Mouse (Mus musculus) C2C12 (cell line): Measurements from ENCODE around the gene Gata1.
"Not testable (repeated sequence)": the region's sequence is repeated elsewhere in the genome, so short reads cannot be mapped to it uniquely, and the experiment has no call there.

Experiments
- CEBPB ChIP-seq: IDR thresholded peaks from one replicate; pipeline ENCODE4 v1.6.1; 2011; ENCODE audit warnings: low read depth, mild to moderate bottlenecking, control low read depth, moderate library complexity
- CTCF ChIP-seq: IDR thresholded peaks from one replicate; pipeline ENCODE4 v1.5.1; 2011; ENCODE audit not compliant: control insufficient read depth, insufficient read depth, insufficient read length
- MAX ChIP-seq: IDR thresholded peaks from one replicate; pipeline ENCODE4 v1.6.1; 2011; ENCODE audit warnings: mild to moderate bottlenecking, control low read depth
- MYOD1 ChIP-seq: IDR thresholded peaks from one replicate; pipeline ENCODE4 v1.6.1; 2011; ENCODE audit warnings: low read depth; ENCODE audit not compliant: control insufficient read depth, insufficient read length
- MYOG ChIP-seq: IDR thresholded peaks from one replicate; pipeline ENCODE4 v1.6.1; 2011; ENCODE audit not compliant: control insufficient read depth, insufficient read length; ENCODE audit errors: extremely low read depth
- USF1 ChIP-seq: IDR thresholded peaks from one replicate; pipeline ENCODE4 v1.6.1; 2011; ENCODE audit warnings: low read depth, mild to moderate bottlenecking, control low read depth, moderate library complexity

DNA sequence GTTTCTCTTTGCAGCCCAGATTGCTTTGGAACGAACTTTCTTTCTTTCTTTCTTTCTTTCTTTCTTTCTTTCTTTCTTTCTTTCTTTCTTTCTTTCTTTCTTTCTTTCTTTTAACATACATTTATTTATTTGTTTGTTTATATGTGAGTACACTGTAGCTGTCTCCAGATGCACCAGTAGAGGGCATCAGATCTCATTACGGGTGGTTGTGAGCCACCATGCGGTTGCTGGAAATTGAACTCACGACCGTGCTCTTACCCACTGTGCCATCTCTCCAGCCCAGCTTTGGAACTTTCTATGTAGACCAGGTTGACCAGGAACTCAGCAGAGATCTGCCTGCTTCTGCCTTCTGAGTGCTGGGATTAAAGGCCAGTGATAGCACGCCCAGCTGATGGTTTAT is 59.9 kb downstream of the Gata1 start:
- TF ChIP-seq CTCF, USF1, MYOD1, MYOG, MAX, CEBPB: not testable (repeated sequence)
